Mouse (Mus musculus) liver, embryonic 11.5 days (tissue): Measurements from ENCODE around the gene Gabbr2. TPM values are rescaled to one million over a fixed set of nuclear protein-coding genes. Genes with fewer than 3 reads are reported as not detected.

Experiments
- ATAC-seq: fragments of 200-750 bp; cut with Nextera tagmentation; replicated peaks from 2 replicates; pipeline ENCODE4 v1.8.0; 2017; ENCODE audit warnings: moderate number of reproducible peaks, mild to moderate bottlenecking, moderate TSS enrichment, moderate library complexity; ENCODE audit not compliant: low FRiP score
- DNase-seq: peaks from one replicate; pipeline ENCODE4 v3.0.0-alpha.2; 2017; ENCODE audit warnings: low spot score
- H3K27ac ChIP-seq: fragments of 300-500 bp; sonication (generic); 2 replicates; pipeline ENCODE4 v1.5.1; 2014; ENCODE audit warnings: mild to moderate bottlenecking, low read depth, low read length, control low read depth
- H3K27me3 ChIP-seq: fragments of 300-500 bp; sonication (generic); replicated peaks from 2 replicates; pipeline ENCODE4 v1.6.1; 2014; ENCODE audit warnings: low read length, mixed read lengths; ENCODE audit not compliant: control insufficient read depth, insufficient read depth
- H3K36me3 ChIP-seq: fragments of 300-500 bp; sonication (generic); 2 replicates; pipeline ENCODE4 v1.6.1; 2014; ENCODE audit warnings: mild to moderate bottlenecking, low read length, moderate library complexity, mixed read lengths; ENCODE audit not compliant: control insufficient read depth, insufficient read depth
- H3K4me1 ChIP-seq: fragments of 300-500 bp; sonication (generic); replicated peaks from 2 replicates; pipeline ENCODE4 v1.6.1; 2014; ENCODE audit warnings: low read length, mixed read lengths; ENCODE audit not compliant: control insufficient read depth, insufficient read depth
- H3K4me2 ChIP-seq: fragments of 300-500 bp; sonication (generic); 2 replicates; pipeline ENCODE4 v1.6.1; 2014; ENCODE audit warnings: mild to moderate bottlenecking, control low read depth, moderate library complexity
- H3K4me3 ChIP-seq: fragments of 300-500 bp; sonication (generic); 2 replicates; pipeline ENCODE4 v1.5.1; 2014; ENCODE audit warnings: low read depth, low read length, control low read depth
- H3K9ac ChIP-seq: fragments of 300-500 bp; sonication (generic); 2 replicates; pipeline ENCODE4 v1.6.1; 2014; ENCODE audit warnings: low read depth, low read length, control low read depth
- H3K9me3 ChIP-seq: fragments of 300-500 bp; sonication (generic); 2 replicates; pipeline ENCODE4 v1.6.1; 2016; ENCODE audit warnings: low read length, inconsistent platforms, mixed read lengths; ENCODE audit not compliant: control insufficient read depth
- WGBS: fragments of 180-500 bp; shearing (Covaris S2); extraction: QIAGEN DNeasy Blood & Tissue Kit; methylation state at CpG from one replicate; pipeline ENCODE4 v1.1.7; 2014; 5-methylcytosine and 5-hydroxymethylcytosine counted together
- polyA plus RNA-seq: library from polyadenylated mRNA; unstranded; fragments of >200 nt; fragmentation: Nextera tagmentation; extraction: Ambion mirVana; gene quantifications from 2 replicates; pipeline ENCODE4 v1.2.1, GENCODE M21; 2014

The Gabbr2 gene
- polyA plus RNA-seq, 1 experiment from 2014 or later, result 0.19 TPM

GRCm38 (mm10) chr4:46736910-46737511 lies 254.7 kb downstream of the Gabbr2 start:
- ATAC-seq (no peak), DNase-seq (no peak)
- Histone ChIP-seq H3K4me3 (no peak overlapping the region), H3K36me3 (no peaks in the 10 kb centered on the region), H3K27ac (no peak overlapping the region), H3K27me3 (no peaks in the 10 kb centered on the region), H3K4me1 (no peaks in the 10 kb centered on the region), H3K9me3 (no peaks in the 10 kb centered on the region), H3K4me2 (no peak overlapping the region), H3K9ac (no peak overlapping the region)
- WGBS, result 37% methylated on average over 9 of the region's 9 CpGs

- 67% methylated on average over 5 of the region's 5 CpGs for WGBS
- ATAC-seq, result no peak
- no peak for DNase-seq
- H3K27me3 ChIP-seq, result no peaks in the 10 kb centered on the region
- H3K4me2 ChIP-seq, result no peak overlapping the region
- H3K4me3 ChIP-seq, result no peak overlapping the region
- H3K4me1 ChIP-seq, result no peaks in the 10 kb centered on the region
- no peak overlapping the region for H3K9ac ChIP-seq
- H3K27ac ChIP-seq, result no peak overlapping the region
- no peaks in the 10 kb centered on the region for H3K9me3 ChIP-seq
- no peaks in the 10 kb centered on the region for H3K36me3 ChIP-seq
These were observed 256.8 kb downstream of the Gabbr2 start for GRCm38 (mm10) chr4:46734906-46735305.

GRCm38 (mm10) chr4:46731590-46731989 lies 260.1 kb downstream of the Gabbr2 start:
- no peak overlapping the region for H3K4me2 ChIP-seq
- no peak for DNase-seq

GRCm38 (mm10) chr4:46729306-46730042 lies 262.2 kb downstream of the Gabbr2 start:
- Histone ChIP-seq H3K9me3 (no peaks in the 10 kb centered on the region), H3K4me3 (no peak overlapping the region), H3K9ac (no peak overlapping the region), H3K4me2 (no peak overlapping the region), H3K27ac (no peak overlapping the region), H3K4me1 (no peaks in the 10 kb centered on the region), H3K36me3 (no peaks in the 10 kb centered on the region), H3K27me3 (no peaks in the 10 kb centered on the region)
- ATAC-seq, result no peak
- WGBS, result 68% methylated on average over 9 of the region's 9 CpGs
- DNase-seq, result no peak

More at GRCm38 (mm10) chr4:46731590-46731989, 260.1 kb downstream of the Gabbr2 start:
- 32% methylated on average over 8 of the region's 8 CpGs for WGBS
- Histone ChIP-seq H3K36me3 (no peaks in the 10 kb centered on the region), H3K27ac (no peak overlapping the region), H3K9ac (no peak overlapping the region), H3K9me3 (no peaks in the 10 kb centered on the region), H3K4me1 (no peaks in the 10 kb centered on the region), H3K27me3 (no peaks in the 10 kb centered on the region), H3K4me3 (no peak overlapping the region)
- no peak for ATAC-seq

GRCm38 (mm10) chr4:46728231-46728630 lies 263.4 kb downstream of the Gabbr2 start:
- Histone ChIP-seq H3K36me3 (no peaks in the 10 kb centered on the region), H3K9me3 (no peaks in the 10 kb centered on the region), H3K27ac (no peak overlapping the region), H3K27me3 (no peaks in the 10 kb centered on the region), H3K9ac (no peak overlapping the region), H3K4me2 (no peak overlapping the region), H3K4me3 (no peak overlapping the region), H3K4me1 (no peaks in the 10 kb centered on the region)
- ATAC-seq (no peak), DNase-seq (no peak)
- WGBS, result 59% methylated on average over 1 of the region's 1 CpGs

- H3K4me2 ChIP-seq, result no peak overlapping the region
- no peaks in the 10 kb centered on the region for H3K36me3 ChIP-seq
- H3K9me3 ChIP-seq, result no peaks in the 10 kb centered on the region
- no peak overlapping the region for H3K9ac ChIP-seq
- H3K4me3 ChIP-seq, result no peak overlapping the region
- H3K27ac ChIP-seq, result no peak overlapping the region
- no peaks in the 10 kb centered on the region for H3K27me3 ChIP-seq
- no peaks in the 10 kb centered on the region for H3K4me1 ChIP-seq
- WGBS, result 80% methylated on average over 11 of the region's 11 CpGs
- no peak for DNase-seq
- no peak for ATAC-seq
These were observed 264.5 kb downstream of the Gabbr2 start for GRCm38 (mm10) chr4:46727153-46727552.

- no peaks in the 10 kb centered on the region for H3K4me1 ChIP-seq
- no peak overlapping the region for H3K9ac ChIP-seq
- H3K27ac ChIP-seq, result no peak overlapping the region
- WGBS, result 65% methylated on average over 16 of the region's 16 CpGs
- no peaks in the 10 kb centered on the region for H3K36me3 ChIP-seq
- DNase-seq, result no peak
- no peaks in the 10 kb centered on the region for H3K9me3 ChIP-seq
- no peaks in the 10 kb centered on the region for H3K27me3 ChIP-seq
- ATAC-seq, result peak; percentile 77
- 0 out of 2 replicates have a peak overlapping the region, but pooled peaks have one; percentile 2 for H3K4me2 ChIP-seq
- no peak overlapping the region for H3K4me3 ChIP-seq
These were observed 270.7 kb downstream of the Gabbr2 start for GRCm38 (mm10) chr4:46720821-46721557.

GRCm38 (mm10) chr4:46720070-46720469 lies 271.6 kb downstream of the Gabbr2 start:
- DNase-seq (no peak), ATAC-seq (no peak)
- no peaks in the 10 kb centered on the region for H3K36me3 ChIP-seq
- no peaks in the 10 kb centered on the region for H3K4me1 ChIP-seq
- H3K27me3 ChIP-seq, result no peaks in the 10 kb centered on the region
- no peak overlapping the region for H3K4me2 ChIP-seq
- no peak overlapping the region for H3K4me3 ChIP-seq
- H3K27ac ChIP-seq, result no peak overlapping the region
- H3K9me3 ChIP-seq, result no peaks in the 10 kb centered on the region
- 59% methylated on average over 1 of the region's 1 CpGs for WGBS
- H3K9ac ChIP-seq, result no peak overlapping the region
